Mouse (Mus musculus) heart, adult 2 months (tissue): ENCODE measurements around the gene Efcab8.

Experiments
- CTCF ChIP-seq: fragments of 200-600 bp; IDR thresholded peaks from 2 replicates; pipeline ENCODE4 v1.8.1; 2022; ENCODE audit warnings: antibody characterized with exemption, mild to moderate bottlenecking, moderate library complexity
- EP300 ChIP-seq: fragments of 200-500 bp; IDR thresholded peaks from 2 replicates; pipeline ENCODE4 v1.6.1; 2011; ENCODE audit warnings: low read depth, low read length, control low read depth; ENCODE audit not compliant: insufficient read depth
- POLR2A ChIP-seq: fragments of 200-500 bp; IDR thresholded peaks from 2 replicates; pipeline ENCODE4 v1.6.1; 2011; ENCODE audit warnings: mild to moderate bottlenecking, low read depth, low read length, control low read depth; ENCODE audit not compliant: insufficient read depth

DNA sequence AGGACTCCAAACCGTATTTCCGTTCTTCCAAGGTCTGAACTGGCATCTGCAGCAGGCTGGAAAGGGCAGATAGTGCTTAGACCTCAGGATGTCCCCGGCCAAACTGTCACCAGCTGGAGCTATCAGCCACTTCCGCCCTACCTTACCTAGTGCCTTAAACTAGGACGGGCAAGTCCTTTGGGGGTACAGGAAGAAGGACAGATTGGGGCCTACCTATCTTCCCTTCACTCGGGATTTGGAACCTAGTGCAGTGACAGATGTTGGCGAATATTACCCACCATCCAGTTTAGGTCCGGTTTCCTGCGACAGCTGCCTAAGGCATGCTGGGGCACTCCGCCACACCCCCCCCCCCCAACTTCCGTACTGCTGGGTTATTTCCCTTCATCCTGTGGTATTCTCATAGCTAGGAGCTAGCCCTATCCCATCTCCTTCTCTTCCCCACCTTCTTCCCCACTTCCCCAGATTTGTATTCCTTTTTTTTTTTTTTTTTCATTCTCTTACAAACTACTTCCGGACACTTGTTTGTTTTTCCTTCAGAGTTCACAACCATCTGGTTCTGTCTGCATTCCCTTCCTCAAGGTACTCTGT lies at the start of gene Efcab8:
- no peak for TF ChIP-seq CTCF
- TF ChIP-seq EP300, result no peak
- TF ChIP-seq POLR2A, result no peak
